Comparison of ENCODE assay signal across 27 mouse cellular contexts in genomic region chr3:141946846-141947245, GRCm38 (mm10).
DNase-seq lines count a peak whose midpoint lies in the region; ATAC-seq lines count a peak whose summit lies in the region.
"Had no signal": no experiment of that assay in that cellular context is flagged by ENCODE, and none has a peak within 500 bp of the region (broad histone marks: within the 10 kb centered on the region; RNA-seq: fewer than 3 reads in every experiment).

No protein-coding gene starts in this region.

- 56% methylated on average over 2 of the region's 2 CpGs for WGBS in forebrain, embryonic 14.5 days
- 96% methylated on average over 2 of the region's 2 CpGs for WGBS in forebrain, embryonic 11.5 days
- 90% methylated on average over 2 of the region's 2 CpGs for WGBS in midbrain, embryonic 11.5 days
- 89% methylated on average over 2 of the region's 2 CpGs for WGBS in midbrain, embryonic 10.5 days

- peak; percentile 72 for DNase-seq in forebrain, embryonic 14.5 days (ENCODE audit: low spot score)
- DNase-seq in forebrain, embryonic 11.5 days (ENCODE audit: low spot score), result no peak
- peak; percentile 47 for DNase-seq in midbrain, embryonic 11.5 days (ENCODE audit: low spot score, missing footprints)
- DNase-seq in midbrain, embryonic 10.5 days (ENCODE audit: low spot score), result no peak
- DNase-seq in retina, postnatal 1 day, result peak; percentile 51
- DNase-seq in retina, embryonic 14.5 days (ENCODE audit: low spot score), result no peak
- DNase-seq in cerebellum, postnatal 36 days, result no peak
- DNase-seq: adrenal gland, postnatal 10 days; adrenal gland, postnatal 36 days; B cell, adult 2 months; cerebellum, adult 11 months; cerebellum, adult 2 months; cerebellum, adult 9-11 months; cerebellum, postnatal 25 days; embryo, embryonic 11 days; forebrain, postnatal 0 days; gastrocnemius, adult 2 months; gastrocnemius, postnatal 14 days; heart, adult 11 months had no signal

- peaks cover 19% of the 10 kb centered on the region for H3K4me1 ChIP-seq in forebrain, embryonic 14.5 days (ENCODE audit: control insufficient read depth, insufficient read depth, low read length)
- peaks cover 9% of the 10 kb centered on the region; the same call in 1 of the 2 replicates for H3K4me1 ChIP-seq in forebrain, embryonic 11.5 days (replicated peaks; ENCODE audit: control insufficient read depth, insufficient read depth, low read length)
- no peaks in the 10 kb centered on the region for H3K4me1 ChIP-seq in midbrain, embryonic 11.5 days (ENCODE audit: control insufficient read depth, insufficient read depth, low read length)
- peaks cover 5% of the 10 kb centered on the region for H3K4me1 ChIP-seq in midbrain, embryonic 10.5 days
- H3K4me1 ChIP-seq: hindbrain, embryonic 15.5 days had no signal

- no peaks in the 10 kb centered on the region for H3K27me3 ChIP-seq in forebrain, embryonic 14.5 days (replicated peaks; ENCODE audit: control insufficient read depth, insufficient read depth, low read length)
- H3K27me3 ChIP-seq in forebrain, embryonic 11.5 days (ENCODE audit: control insufficient read depth, insufficient read depth, low read length), result no peaks in the 10 kb centered on the region
- H3K27me3 ChIP-seq in midbrain, embryonic 11.5 days (ENCODE audit: control insufficient read depth, insufficient read depth, low read length), result no peaks in the 10 kb centered on the region
- H3K27me3 ChIP-seq in midbrain, embryonic 10.5 days (ENCODE audit: low read depth, poor library complexity, severe bottlenecking), result no peaks in the 10 kb centered on the region
- H3K27me3 ChIP-seq: CH12.LX; embryonic facial prominence, embryonic 15.5 days; forebrain, embryonic 13.5 days; hindbrain, embryonic 12.5 days; hindbrain, embryonic 15.5 days had no signal

- H3K9ac ChIP-seq in forebrain, embryonic 14.5 days (ENCODE audit: low read length), result no peak overlapping the region
- no peak overlapping the region for H3K9ac ChIP-seq in forebrain, embryonic 11.5 days (ENCODE audit: low read length)
- H3K9ac ChIP-seq in midbrain, embryonic 11.5 days (ENCODE audit: low read length), result no peak overlapping the region
- H3K9ac ChIP-seq: embryonic facial prominence, embryonic 15.5 days; forebrain, embryonic 13.5 days; forebrain, postnatal 0 days; hindbrain, embryonic 12.5 days; hindbrain, embryonic 15.5 days had no signal

- ATAC-seq in forebrain, embryonic 14.5 days, result no peak
- ATAC-seq in forebrain, embryonic 11.5 days (replicated peaks; ENCODE audit: low FRiP score), result no peak
- no peak for ATAC-seq in midbrain, embryonic 11.5 days (ENCODE audit: low FRiP score)
- ATAC-seq: forebrain, embryonic 13.5 days; forebrain, postnatal 0 days; Patski had no signal

- H3K4me3 ChIP-seq in forebrain, embryonic 14.5 days (ENCODE audit: low read depth, low read length), result no peak overlapping the region
- H3K4me3 ChIP-seq in forebrain, embryonic 11.5 days (ENCODE audit: low read depth, low read length), result no peak overlapping the region
- H3K4me3 ChIP-seq in midbrain, embryonic 11.5 days (ENCODE audit: low read depth, low read length), result no peak overlapping the region
- no peak overlapping the region for H3K4me3 ChIP-seq in midbrain, embryonic 10.5 days
- H3K4me3 ChIP-seq: embryonic facial prominence, embryonic 15.5 days; forebrain, embryonic 13.5 days; gastrocnemius, adult 2 months; hindbrain, embryonic 12.5 days; hindbrain, embryonic 15.5 days had no signal

- no peak overlapping the region for H3K4me2 ChIP-seq in forebrain, embryonic 14.5 days (ENCODE audit: low read length)
- no peak overlapping the region for H3K4me2 ChIP-seq in forebrain, embryonic 11.5 days (ENCODE audit: low read depth, low read length, severe bottlenecking)
- H3K4me2 ChIP-seq in midbrain, embryonic 11.5 days, result no peak overlapping the region
- H3K4me2 ChIP-seq: embryonic facial prominence, embryonic 15.5 days; forebrain, embryonic 13.5 days; heart, embryonic 11.5 days; hindbrain, embryonic 12.5 days; hindbrain, embryonic 15.5 days had no signal

- H3K36me3 ChIP-seq in forebrain, embryonic 14.5 days (ENCODE audit: control insufficient read depth, insufficient read depth, low read length), result no peaks in the 10 kb centered on the region
- no peaks in the 10 kb centered on the region for H3K36me3 ChIP-seq in forebrain, embryonic 11.5 days (ENCODE audit: control insufficient read depth, insufficient read depth, low read length)
- no peaks in the 10 kb centered on the region for H3K36me3 ChIP-seq in midbrain, embryonic 11.5 days (ENCODE audit: control insufficient read depth, insufficient read depth, low read length)
- no peaks in the 10 kb centered on the region for H3K36me3 ChIP-seq in midbrain, embryonic 10.5 days
- H3K36me3 ChIP-seq: embryonic facial prominence, embryonic 15.5 days; G1E; hindbrain, embryonic 12.5 days; hindbrain, embryonic 15.5 days had no signal

- no peaks in the 10 kb centered on the region for H3K9me3 ChIP-seq in forebrain, embryonic 14.5 days (replicated peaks; ENCODE audit: control insufficient read depth, low read length)
- no peaks in the 10 kb centered on the region for H3K9me3 ChIP-seq in forebrain, embryonic 11.5 days (ENCODE audit: control insufficient read depth, low read length)
- H3K9me3 ChIP-seq in midbrain, embryonic 11.5 days (ENCODE audit: control insufficient read depth, low read length), result no peaks in the 10 kb centered on the region
- no peaks in the 10 kb centered on the region for H3K9me3 ChIP-seq in midbrain, embryonic 10.5 days (replicated peaks)
- H3K9me3 ChIP-seq: embryonic facial prominence, embryonic 15.5 days; forebrain, embryonic 13.5 days; G1E; hindbrain, embryonic 12.5 days; hindbrain, embryonic 15.5 days had no signal

- no peak overlapping the region for H3K27ac ChIP-seq in forebrain, embryonic 14.5 days (ENCODE audit: low read depth, low read length)
- no peak overlapping the region for H3K27ac ChIP-seq in forebrain, embryonic 11.5 days (ENCODE audit: low read depth, low read length)
- no peak overlapping the region for H3K27ac ChIP-seq in midbrain, embryonic 11.5 days (ENCODE audit: low read depth, low read length)
- H3K27ac ChIP-seq in midbrain, embryonic 10.5 days (replicated peaks), result no peak overlapping the region
- H3K27ac ChIP-seq: embryonic facial prominence, embryonic 15.5 days; forebrain, embryonic 13.5 days; gastrocnemius, adult 2 months; hindbrain, embryonic 12.5 days; hindbrain, embryonic 15.5 days had no signal

Comparison
In these comparisons a context has a peak if more than half of its experiments do, and no peak if none do; other contexts are left out.
1. DNase-seq: peak in forebrain, embryonic 14.5 days (single experiment), midbrain, embryonic 11.5 days (single experiment) and retina, postnatal 1 day (single experiment); none in forebrain, embryonic 11.5 days (single experiment), midbrain, embryonic 10.5 days (single experiment), retina, embryonic 14.5 days (single experiment) and cerebellum, postnatal 36 days (0 of 2).